Mouse (Mus musculus): ENCODE data around the gene Igsf9b. TPM values are rescaled to one million over a fixed set of nuclear protein-coding genes. Genes with fewer than 3 reads are reported as not detected.

The Igsf9b gene
- polyA plus RNA-seq, 1 experiment from 2014 or later, result 6.6 TPM

GRCm38 (mm10) chr9:27300698-27301097 lies 1.7 kb downstream of the Igsf9b start:
- WGBS, result 7% methylated on average over 4 of the region's 4 CpGs
- DNase-seq (ENCODE audit: low spot score) (no peak), ATAC-seq (ENCODE audit: low FRiP score) (no peak)
- Histone ChIP-seq H3K9me3 (ENCODE audit: control insufficient read depth, low read length) (no peaks in the 10 kb centered on the region), H3K4me2 (replicated peaks; ENCODE audit: low read depth, low read length) (peak overlapping the region; percentile 98), H3K27me3 (ENCODE audit: control insufficient read depth, insufficient read depth, low read length) (peaks cover 4% of the 10 kb centered on the region; the same call in 1 of the 2 replicates), H3K4me3 (ENCODE audit: low read depth, low read length) (peak overlapping the region; percentile 71), H3K27ac (ENCODE audit: low read depth, low read length) (no peak overlapping the region), H3K4me1 (replicated peaks; ENCODE audit: control insufficient read depth, insufficient read depth, low read length) (peaks cover 12% of the 10 kb centered on the region; the same call in 1 of the 2 replicates), H3K36me3 (ENCODE audit: control insufficient read depth, insufficient read depth, low read length) (no peaks in the 10 kb centered on the region), H3K9ac (ENCODE audit: low read depth, low read length) (peak overlapping the region; percentile 68)

GRCm38 (mm10) chr9:27301486-27301885 lies 2.5 kb downstream of the Igsf9b start:
- Histone ChIP-seq H3K9me3 (ENCODE audit: control insufficient read depth, low read length) (no peaks in the 10 kb centered on the region), H3K4me1 (replicated peaks; ENCODE audit: control insufficient read depth, insufficient read depth, low read length) (peaks cover 12% of the 10 kb centered on the region; the same call in 1 of the 2 replicates), H3K4me3 (ENCODE audit: low read depth, low read length) (no peak overlapping the region), H3K36me3 (ENCODE audit: control insufficient read depth, insufficient read depth, low read length) (no peaks in the 10 kb centered on the region), H3K27me3 (ENCODE audit: control insufficient read depth, insufficient read depth, low read length) (peaks cover 4% of the 10 kb centered on the region; the same call in 1 of the 2 replicates), H3K4me2 (replicated peaks; ENCODE audit: low read depth, low read length) (no peak overlapping the region), H3K27ac (ENCODE audit: low read depth, low read length) (no peak overlapping the region), H3K9ac (ENCODE audit: low read depth, low read length) (no peak overlapping the region)
- WGBS, result 45% methylated on average over 5 of the region's 5 CpGs
- DNase-seq (ENCODE audit: low spot score) (peak; percentile 42), ATAC-seq (ENCODE audit: low FRiP score) (no peak)

- Histone ChIP-seq H3K27ac (ENCODE audit: low read depth, low read length) (no peak overlapping the region), H3K4me1 (replicated peaks; ENCODE audit: control insufficient read depth, insufficient read depth, low read length) (peaks cover 15% of the 10 kb centered on the region), H3K27me3 (ENCODE audit: control insufficient read depth, insufficient read depth, low read length) (peaks cover 4% of the 10 kb centered on the region; the same call in 1 of the 2 replicates), H3K36me3 (ENCODE audit: control insufficient read depth, insufficient read depth, low read length) (no peaks in the 10 kb centered on the region), H3K4me3 (ENCODE audit: low read depth, low read length) (no peak overlapping the region), H3K9me3 (ENCODE audit: control insufficient read depth, low read length) (no peaks in the 10 kb centered on the region), H3K4me2 (replicated peaks; ENCODE audit: low read depth, low read length) (0 out of 2 replicates have a peak overlapping the region, but pooled peaks have one; percentile 5), H3K9ac (ENCODE audit: low read depth, low read length) (no peak overlapping the region)
- 51% methylated on average over 5 of the region's 5 CpGs for WGBS
- ATAC-seq (ENCODE audit: low FRiP score) (no peak), DNase-seq (ENCODE audit: low spot score) (no peak)
Measured at GRCm38 (mm10) chr9:27302291-27302690, 3.3 kb downstream of the Igsf9b start.

GRCm38 (mm10) chr9:27303571-27304484 lies 4.8 kb downstream of the Igsf9b start:
- no peak overlapping the region for H3K27ac ChIP-seq (ENCODE audit: low read depth, low read length)
- 55% methylated on average over 17 of the region's 17 CpGs for WGBS
- peaks cover 22% of the 10 kb centered on the region for H3K4me1 ChIP-seq (replicated peaks; ENCODE audit: control insufficient read depth, insufficient read depth, low read length)
- H3K4me2 ChIP-seq (replicated peaks; ENCODE audit: low read depth, low read length), result no peak overlapping the region
- no peaks in the 10 kb centered on the region for H3K36me3 ChIP-seq (ENCODE audit: control insufficient read depth, insufficient read depth, low read length)
- DNase-seq (ENCODE audit: low spot score), result no peak
- peaks cover 4% of the 10 kb centered on the region; the same call in 1 of the 2 replicates for H3K27me3 ChIP-seq (ENCODE audit: control insufficient read depth, insufficient read depth, low read length)
- no peak overlapping the region for H3K9ac ChIP-seq (ENCODE audit: low read depth, low read length)
- H3K9me3 ChIP-seq (ENCODE audit: control insufficient read depth, low read length), result no peaks in the 10 kb centered on the region
- H3K4me3 ChIP-seq (ENCODE audit: low read depth, low read length), result no peak overlapping the region
- ATAC-seq (ENCODE audit: low FRiP score), result no peak

GRCm38 (mm10) chr9:27304485-27305102 lies 5.6 kb downstream of the Igsf9b start:
- Histone ChIP-seq H3K36me3 (ENCODE audit: control insufficient read depth, insufficient read depth, low read length) (no peaks in the 10 kb centered on the region), H3K4me1 (replicated peaks; ENCODE audit: control insufficient read depth, insufficient read depth, low read length) (peaks cover 23% of the 10 kb centered on the region)
- no peak for ATAC-seq (ENCODE audit: low FRiP score)

GRCm38 (mm10) chr9:27305502-27305901 lies 6.5 kb downstream of the Igsf9b start:
- DNase-seq (ENCODE audit: low spot score), result no peak
- no peaks in the 10 kb centered on the region for H3K9me3 ChIP-seq (ENCODE audit: control insufficient read depth, low read length)
- 0 out of 2 replicates have a peak, but pooled peaks cover 2% of the 10 kb centered on the region for H3K27me3 ChIP-seq (ENCODE audit: control insufficient read depth, insufficient read depth, low read length)
- ATAC-seq (ENCODE audit: low FRiP score), result no peak
- no peak overlapping the region for H3K27ac ChIP-seq (ENCODE audit: low read depth, low read length)
- H3K4me1 ChIP-seq (replicated peaks; ENCODE audit: control insufficient read depth, insufficient read depth, low read length), result peaks cover 21% of the 10 kb centered on the region
- WGBS, result 71% methylated on average over 3 of the region's 3 CpGs
- H3K9ac ChIP-seq (ENCODE audit: low read depth, low read length), result no peak overlapping the region
- no peak overlapping the region for H3K4me2 ChIP-seq (replicated peaks; ENCODE audit: low read depth, low read length)
- H3K36me3 ChIP-seq (ENCODE audit: control insufficient read depth, insufficient read depth, low read length), result no peaks in the 10 kb centered on the region
- H3K4me3 ChIP-seq (ENCODE audit: low read depth, low read length), result no peak overlapping the region

More at GRCm38 (mm10) chr9:27304485-27305102, 5.6 kb downstream of the Igsf9b start:
- 68% methylated on average over 5 of the region's 5 CpGs for WGBS
- Histone ChIP-seq H3K9ac (ENCODE audit: low read depth, low read length) (no peak overlapping the region), H3K27me3 (ENCODE audit: control insufficient read depth, insufficient read depth, low read length) (peaks cover 4% of the 10 kb centered on the region; the same call in 1 of the 2 replicates), H3K27ac (ENCODE audit: low read depth, low read length) (no peak overlapping the region), H3K4me3 (ENCODE audit: low read depth, low read length) (no peak overlapping the region), H3K4me2 (replicated peaks; ENCODE audit: low read depth, low read length) (no peak overlapping the region), H3K9me3 (ENCODE audit: control insufficient read depth, low read length) (no peaks in the 10 kb centered on the region)
- no peak for DNase-seq (ENCODE audit: low spot score)

GRCm38 (mm10) chr9:27306642-27307041 lies 7.6 kb downstream of the Igsf9b start:
- H3K9ac ChIP-seq (ENCODE audit: low read depth, low read length), result no peak overlapping the region
- no peaks in the 10 kb centered on the region for H3K9me3 ChIP-seq (ENCODE audit: control insufficient read depth, low read length)
- DNase-seq (ENCODE audit: low spot score) (no peak), ATAC-seq (ENCODE audit: low FRiP score) (no peak)
- H3K27ac ChIP-seq (ENCODE audit: low read depth, low read length), result no peak overlapping the region
- no peak overlapping the region for H3K4me3 ChIP-seq (ENCODE audit: low read depth, low read length)
- no peaks in the 10 kb centered on the region for H3K27me3 ChIP-seq (ENCODE audit: control insufficient read depth, insufficient read depth, low read length)
- peaks cover 17% of the 10 kb centered on the region for H3K4me1 ChIP-seq (replicated peaks; ENCODE audit: control insufficient read depth, insufficient read depth, low read length)
- H3K4me2 ChIP-seq (replicated peaks; ENCODE audit: low read depth, low read length), result no peak overlapping the region
- 28% methylated on average over 4 of the region's 4 CpGs for WGBS
- no peaks in the 10 kb centered on the region for H3K36me3 ChIP-seq (ENCODE audit: control insufficient read depth, insufficient read depth, low read length)

GRCm38 (mm10) chr9:27307265-27307664 lies 8.3 kb downstream of the Igsf9b start:
- Histone ChIP-seq H3K9me3 (ENCODE audit: control insufficient read depth, low read length) (no peaks in the 10 kb centered on the region), H3K4me3 (ENCODE audit: low read depth, low read length) (no peak overlapping the region), H3K4me1 (replicated peaks; ENCODE audit: control insufficient read depth, insufficient read depth, low read length) (peaks cover 15% of the 10 kb centered on the region), H3K36me3 (ENCODE audit: control insufficient read depth, insufficient read depth, low read length) (no peaks in the 10 kb centered on the region), H3K4me2 (replicated peaks; ENCODE audit: low read depth, low read length) (no peak overlapping the region), H3K9ac (ENCODE audit: low read depth, low read length) (no peak overlapping the region), H3K27me3 (ENCODE audit: control insufficient read depth, insufficient read depth, low read length) (no peaks in the 10 kb centered on the region), H3K27ac (ENCODE audit: low read depth, low read length) (peak overlapping the region; percentile 27; the same call in 1 of the 2 replicates)
- no peak for DNase-seq (ENCODE audit: low spot score)
- peak; percentile 23; the same call in 1 of the 2 replicates for ATAC-seq (ENCODE audit: low FRiP score)
- WGBS, result 19% methylated on average over 2 of the region's 3 CpGs

Data from hindbrain, embryonic 11.5 days (tissue).